Mouse (Mus musculus) stomach, embryonic 14.5 days (tissue): ENCODE measurements around the gene Gm11596. TPM values are rescaled to one million over a fixed set of nuclear protein-coding genes. Genes with fewer than 3 reads are reported as not detected.
"Not testable (repeated sequence)": the region's sequence is repeated elsewhere in the genome, so short reads cannot be mapped to it uniquely, and the experiment has no call there.

ENCODE experiments used
- ATAC-seq: fragments of 200-750 bp; cut with Nextera tagmentation; 2 replicates; pipeline ENCODE4 v1.8.0; 2017; ENCODE audit warnings: low read depth, moderate TSS enrichment; ENCODE audit not compliant: insufficient number of reproducible peaks, insufficient read depth, low FRiP score
- H3K27ac ChIP-seq: fragments of 300-500 bp; sonication (generic); 2 replicates; pipeline ENCODE4 v1.5.1; 2014; ENCODE audit warnings: mild to moderate bottlenecking, low read length, moderate library complexity, mixed read lengths
- H3K27me3 ChIP-seq: fragments of 300-500 bp; sonication (generic); 2 replicates; pipeline ENCODE4 v1.6.1; 2014; ENCODE audit warnings: low read length, control low read depth, mixed read lengths; ENCODE audit not compliant: control insufficient read depth, insufficient read depth
- H3K36me3 ChIP-seq: fragments of 300-500 bp; sonication (generic); 2 replicates; pipeline ENCODE4 v1.6.1; 2014; ENCODE audit warnings: mild to moderate bottlenecking, control low read depth, low read length, moderate library complexity, mixed read lengths; ENCODE audit not compliant: control insufficient read depth, insufficient read depth
- H3K4me1 ChIP-seq: fragments of 300-500 bp; sonication (generic); 2 replicates; pipeline ENCODE4 v1.6.1; 2014; ENCODE audit warnings: low read length, control low read depth, mixed read lengths; ENCODE audit not compliant: control insufficient read depth, insufficient read depth
- H3K4me2 ChIP-seq: fragments of 300-500 bp; sonication (generic); replicated peaks from 2 replicates; pipeline ENCODE4 v1.6.1; 2014; ENCODE audit warnings: low read depth, low read length, control low read depth
- H3K4me3 ChIP-seq: fragments of 300-500 bp; sonication (generic); 2 replicates; pipeline ENCODE4 v1.5.1; 2014; ENCODE audit warnings: low read depth, low read length, control low read depth
- H3K9ac ChIP-seq: fragments of 300-500 bp; sonication (generic); replicated peaks from 2 replicates; pipeline ENCODE4 v1.6.1; 2014; ENCODE audit warnings: low read depth, mild to moderate bottlenecking, control low read depth, low read length, moderate library complexity, mixed read lengths
- H3K9me3 ChIP-seq: fragments of 300-500 bp; sonication (generic); 2 replicates; pipeline ENCODE4 v1.6.1; 2016; ENCODE audit warnings: low read depth, low read length, control low read depth; ENCODE audit not compliant: control insufficient read depth
- WGBS: fragments of 180-500 bp; shearing (Covaris S2); extraction: QIAGEN DNeasy Blood & Tissue Kit; methylation state at CpG from one replicate; pipeline ENCODE4 v1.1.7; 2014; 5-methylcytosine and 5-hydroxymethylcytosine counted together
- polyA plus RNA-seq: library from polyadenylated mRNA; unstranded; fragments of >200 nt; fragmentation: Nextera tagmentation; extraction: Ambion mirVana; gene quantifications from 2 replicates; pipeline ENCODE4 v1.2.1, GENCODE M21; 2014

Gm11596 gene
- polyA plus RNA-seq, 1 experiment from 2014 or later: not detected

- no peaks in the 10 kb centered on the region for H3K27me3 ChIP-seq
- no peak for ATAC-seq
Observed at GRCm38 (mm10) chr11:99778401-99778800, 14.9 kb downstream of the Gm11596 start.

DNA sequence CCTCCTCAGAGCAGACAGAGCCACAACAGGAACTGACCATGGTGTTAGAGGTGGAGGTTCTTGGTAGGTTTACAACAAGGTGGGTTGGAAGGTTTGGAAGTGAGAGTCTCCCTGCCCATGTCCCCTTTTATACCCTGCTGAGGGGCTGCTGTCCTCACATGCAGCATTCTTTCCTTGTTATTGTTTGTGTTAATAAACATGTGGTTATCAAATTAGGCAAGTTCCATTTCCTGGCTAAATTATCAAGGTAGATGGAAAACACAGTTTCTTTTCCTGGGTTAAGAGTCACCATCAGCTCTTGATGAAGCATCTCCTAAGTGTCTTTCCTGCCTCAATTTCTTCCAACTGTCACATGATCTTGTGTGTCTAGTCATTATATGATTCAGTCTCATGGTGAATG is 20.5 kb downstream of the Gm11596 start, which contains the start of gene Gm11595:
Gm11595 (minus strand) TSS at position 101 of the 400 bp plus-strand sequence.
- H3K4me1 ChIP-seq, H3K9me3 ChIP-seq, H3K9ac ChIP-seq, H3K27ac ChIP-seq, H3K4me2 ChIP-seq, H3K27me3 ChIP-seq, H3K36me3 ChIP-seq, ATAC-seq, H3K4me3 ChIP-seq: not testable (repeated sequence)

More at GRCm38 (mm10) chr11:99778401-99778800, 14.9 kb downstream of the Gm11596 start:
- no peak overlapping the region for H3K4me2 ChIP-seq
- H3K4me3 ChIP-seq: no peak overlapping the region
- no peak overlapping the region for H3K27ac ChIP-seq
- H3K36me3 ChIP-seq: no peaks in the 10 kb centered on the region
- 54% methylated on average over 7 of the region's 7 CpGs for WGBS
- 0 out of 2 replicates have a peak, but pooled peaks cover 4% of the 10 kb centered on the region for H3K4me1 ChIP-seq
- H3K9me3 ChIP-seq: no peaks in the 10 kb centered on the region
- H3K9ac ChIP-seq: no peak overlapping the region

- no peak for ATAC-seq
- H3K4me1 ChIP-seq: no peaks in the 10 kb centered on the region
- H3K9ac ChIP-seq: no peak overlapping the region
- H3K27ac ChIP-seq: no peak overlapping the region
- no peaks in the 10 kb centered on the region for H3K36me3 ChIP-seq
- WGBS: 66% methylated on average over 2 of the region's 2 CpGs
- H3K27me3 ChIP-seq: no peaks in the 10 kb centered on the region
- H3K9me3 ChIP-seq: no peaks in the 10 kb centered on the region
- H3K4me3 ChIP-seq: no peak overlapping the region
- no peak overlapping the region for H3K4me2 ChIP-seq
Observed at GRCm38 (mm10) chr11:99768410-99768809, 24.9 kb downstream of the Gm11596 start.

GRCm38 (mm10) chr11:99758877-99759276 is 34.4 kb downstream of the Gm11596 start:
- H3K9ac ChIP-seq: no peak overlapping the region
- ATAC-seq: no peak
- H3K9me3 ChIP-seq: no peaks in the 10 kb centered on the region
- no peaks in the 10 kb centered on the region for H3K4me1 ChIP-seq
- WGBS: 93% methylated on average over 1 of the region's 1 CpGs
- H3K27ac ChIP-seq: no peak overlapping the region
- H3K4me2 ChIP-seq: no peak overlapping the region
- H3K4me3 ChIP-seq: no peak overlapping the region
- H3K36me3 ChIP-seq: no peaks in the 10 kb centered on the region
- H3K27me3 ChIP-seq: no peaks in the 10 kb centered on the region

- Histone ChIP-seq H3K9ac (no peak overlapping the region), H3K4me1 (no peaks in the 10 kb centered on the region), H3K27ac (no peak overlapping the region), H3K9me3 (no peaks in the 10 kb centered on the region), H3K27me3 (no peaks in the 10 kb centered on the region), H3K4me2 (no peak overlapping the region), H3K4me3 (no peak overlapping the region), H3K36me3 (no peaks in the 10 kb centered on the region)
- WGBS: 68% methylated on average over 3 of the region's 3 CpGs
- ATAC-seq: no peak
Observed at GRCm38 (mm10) chr11:99743985-99744384, 49.3 kb downstream of the Gm11596 start.

Other genes with a start within 250 kb of the Gm11596 start
- gene Krtap3-3, start 242.6 kb downstream of the Gm11596 start, polyA plus RNA-seq: not detected in 2 replicates
- gene Krtap3-2, start 236.6 kb downstream of the Gm11596 start, polyA plus RNA-seq: not detected in 2 replicates
- gene Gm11939, start 234.0 kb downstream of the Gm11596 start, polyA plus RNA-seq: not detected in 2 replicates
- gene Krtap3-1, start 226.8 kb downstream of the Gm11596 start, polyA plus RNA-seq: not detected in 2 replicates
- gene Krtap1-5, start 212.5 kb downstream of the Gm11596 start, polyA plus RNA-seq: not detected in 2 replicates
- gene Krtap1-4, start 209.8 kb downstream of the Gm11596 start, polyA plus RNA-seq: not detected in 2 replicates
- gene Krtap1-3, start 202.1 kb downstream of the Gm11596 start, polyA plus RNA-seq: not detected in 2 replicates
- not detected in 2 replicates for gene Krtap9-3, start 195.4 kb downstream of the Gm11596 start, polyA plus RNA-seq
- gene Gm11938, start 190.2 kb downstream of the Gm11596 start, polyA plus RNA-seq: not detected in 2 replicates
- gene Gm11937, start 183.3 kb downstream of the Gm11596 start, polyA plus RNA-seq: not detected in 2 replicates
- not detected in 2 replicates for gene Krtap2-4, start 178.6 kb downstream of the Gm11596 start, polyA plus RNA-seq
- gene Gm11562, start 173.0 kb downstream of the Gm11596 start, polyA plus RNA-seq: not detected in 2 replicates
- not detected in 2 replicates for gene Krtap4-1, start 165.2 kb downstream of the Gm11596 start, polyA plus RNA-seq
- not detected in 2 replicates for gene Krtap4-2, start 158.4 kb downstream of the Gm11596 start, polyA plus RNA-seq
- gene Krtap4-7, start 149.4 kb downstream of the Gm11596 start, polyA plus RNA-seq: not detected in 2 replicates
- not detected in 2 replicates for gene Gm11555, start 143.2 kb downstream of the Gm11596 start, polyA plus RNA-seq
- not detected in 2 replicates for gene Gm11563, start 134.5 kb downstream of the Gm11596 start, polyA plus RNA-seq
- not detected in 2 replicates for gene Krtap4-6, start 127.5 kb downstream of the Gm11596 start, polyA plus RNA-seq
- not detected in 2 replicates for gene Gm14190, start 102.7 kb downstream of the Gm11596 start, polyA plus RNA-seq
- gene Gm14180, start 59.2 kb downstream of the Gm11596 start, polyA plus RNA-seq: not detected in 2 replicates
- gene Gm11595, start 20.6 kb downstream of the Gm11596 start, polyA plus RNA-seq: not detected in 2 replicates
- not detected in 2 replicates for gene Krtap4-8, start 12.8 kb downstream of the Gm11596 start, polyA plus RNA-seq
- not detected in 2 replicates for gene Krtap4-9, start 8.3 kb downstream of the Gm11596 start, polyA plus RNA-seq
- gene Gm11569, start 5.5 kb upstream of the Gm11596 start, polyA plus RNA-seq: not detected in 2 replicates
- not detected in 2 replicates for gene Gm11554, start 11.0 kb upstream of the Gm11596 start, polyA plus RNA-seq
- not detected in 2 replicates for gene Krtap4-13, start 16.4 kb upstream of the Gm11596 start, polyA plus RNA-seq
- not detected in 2 replicates for gene Gm11564, start 22.2 kb upstream of the Gm11596 start, polyA plus RNA-seq
- not detected in 2 replicates for gene 2300003K06Rik, start 44.6 kb upstream of the Gm11596 start, polyA plus RNA-seq
- not detected in 2 replicates for gene Krtap4-16, start 58.1 kb upstream of the Gm11596 start, polyA plus RNA-seq
- not detected in 2 replicates for gene Gm11568, start 64.5 kb upstream of the Gm11596 start, polyA plus RNA-seq
- gene Gm11559, start 71.0 kb upstream of the Gm11596 start, polyA plus RNA-seq: not detected in 2 replicates
- gene Krtap9-1, start 79.9 kb upstream of the Gm11596 start, polyA plus RNA-seq: not detected in 2 replicates
- gene Gm11567, start 85.7 kb upstream of the Gm11596 start, polyA plus RNA-seq: not detected in 2 replicates
- not detected in 2 replicates for gene Krtap31-1, start 114.5 kb upstream of the Gm11596 start, polyA plus RNA-seq
- not detected in 2 replicates for gene Gm11565, start 121.3 kb upstream of the Gm11596 start, polyA plus RNA-seq
- gene Krtap31-2, start 142.8 kb upstream of the Gm11596 start, polyA plus RNA-seq: not detected in 2 replicates
- gene Krtap9-5, start 155.0 kb upstream of the Gm11596 start, polyA plus RNA-seq: not detected in 2 replicates
- not detected in 2 replicates for gene Krtap29-1, start 185.6 kb upstream of the Gm11596 start, polyA plus RNA-seq
- gene Krtap16-1, start 193.1 kb upstream of the Gm11596 start, polyA plus RNA-seq: not detected in 2 replicates
- not detected in 2 replicates for gene Krtap17-1, start 200.5 kb upstream of the Gm11596 start, polyA plus RNA-seq
- not detected in 2 replicates for gene Krt33a, start 222.7 kb upstream of the Gm11596 start, polyA plus RNA-seq
- gene Krt33b, start 236.4 kb upstream of the Gm11596 start, polyA plus RNA-seq: 0.26 TPM in 1 of 2 replicates, not detected in the other
- gene Krt34, start 248.1 kb upstream of the Gm11596 start, polyA plus RNA-seq: 0.36 TPM in 1 of 2 replicates, not detected in the other